Mouse (Mus musculus): Measurements from ENCODE around the gene Hipk2. TPM values are rescaled to one million over a fixed set of nuclear protein-coding genes. Genes with fewer than 3 reads are reported as not detected.

The Hipk2 gene
- polyA plus RNA-seq, 1 experiment from 2014 or later: 38.4 TPM

DNA sequence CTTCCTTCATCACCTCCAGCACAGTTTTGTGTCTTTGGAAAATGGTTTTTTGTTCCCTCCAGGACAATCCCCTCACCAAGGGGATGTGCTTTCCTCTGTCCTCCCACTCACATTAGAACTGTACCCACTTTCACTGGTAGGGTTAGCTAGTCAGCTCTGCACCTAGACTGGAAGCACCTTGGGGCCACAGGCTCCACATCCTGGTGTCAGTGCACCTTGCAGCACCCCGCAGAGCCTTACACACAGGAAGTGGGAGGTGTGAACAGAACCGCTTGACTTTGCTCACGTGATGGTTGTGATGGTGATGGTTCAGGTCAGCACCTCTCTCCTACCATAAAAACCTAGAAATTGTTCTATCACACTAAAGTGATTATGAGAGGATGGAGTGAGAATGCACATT lies 116.8 kb downstream of the Hipk2 start:
- Histone ChIP-seq H3K9ac (ENCODE audit: low read depth, low read length) (no peak overlapping the region), H3K4me2 (replicated peaks; ENCODE audit: low read depth, low read length) (no peak overlapping the region), H3K9me3 (ENCODE audit: control insufficient read depth, low read length) (no peaks in the 10 kb centered on the region), H3K36me3 (ENCODE audit: control insufficient read depth, insufficient read depth, low read length) (no peaks in the 10 kb centered on the region), H3K27ac (ENCODE audit: low read depth, low read length) (no peak overlapping the region), H3K4me3 (ENCODE audit: low read depth, low read length) (no peak overlapping the region), H3K4me1 (replicated peaks; ENCODE audit: control insufficient read depth, insufficient read depth, low read length) (peaks cover 5% of the 10 kb centered on the region), H3K27me3 (ENCODE audit: control insufficient read depth, insufficient read depth, low read length) (no peaks in the 10 kb centered on the region)
- DNase-seq (ENCODE audit: low spot score): no peak
- WGBS: 89% methylated on average over 3 of the region's 3 CpGs
- no peak for ATAC-seq (ENCODE audit: low FRiP score)

DNA sequence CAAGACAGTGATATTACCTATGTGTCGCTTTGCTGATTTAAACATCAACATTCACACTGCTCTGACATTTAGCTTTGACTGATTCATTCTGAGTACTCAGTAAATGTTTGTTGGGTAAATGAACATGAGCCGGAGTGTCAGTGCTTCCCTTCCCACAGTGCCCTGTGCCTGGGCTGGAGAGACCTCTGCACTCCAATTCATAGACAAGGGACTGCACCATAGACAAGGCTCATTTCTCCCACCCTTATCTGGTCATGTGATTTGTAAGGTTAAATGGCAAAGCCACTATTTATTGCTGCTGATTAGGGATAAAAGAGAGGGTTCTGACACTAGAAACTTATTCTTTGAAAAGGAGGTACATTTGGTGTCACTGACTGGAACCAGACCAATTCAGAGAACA lies 118.4 kb downstream of the Hipk2 start:
- H3K36me3 ChIP-seq (ENCODE audit: control insufficient read depth, insufficient read depth, low read length): no peaks in the 10 kb centered on the region
- ATAC-seq (ENCODE audit: low FRiP score): no peak
- 93% methylated on average over 2 of the region's 2 CpGs for WGBS
- H3K4me1 ChIP-seq (replicated peaks; ENCODE audit: control insufficient read depth, insufficient read depth, low read length): peaks cover 5% of the 10 kb centered on the region
- H3K9me3 ChIP-seq (ENCODE audit: control insufficient read depth, low read length): no peaks in the 10 kb centered on the region
- no peak overlapping the region for H3K4me3 ChIP-seq (ENCODE audit: low read depth, low read length)
- no peak overlapping the region for H3K27ac ChIP-seq (ENCODE audit: low read depth, low read length)
- no peaks in the 10 kb centered on the region for H3K27me3 ChIP-seq (ENCODE audit: control insufficient read depth, insufficient read depth, low read length)
- no peak overlapping the region for H3K9ac ChIP-seq (ENCODE audit: low read depth, low read length)
- DNase-seq (ENCODE audit: low spot score): no peak
- no peak overlapping the region for H3K4me2 ChIP-seq (replicated peaks; ENCODE audit: low read depth, low read length)

GRCm38 (mm10) chr6:38756968-38757367 lies 119.0 kb downstream of the Hipk2 start:
- H3K9me3 ChIP-seq (ENCODE audit: control insufficient read depth, low read length): no peaks in the 10 kb centered on the region
- H3K36me3 ChIP-seq (ENCODE audit: control insufficient read depth, insufficient read depth, low read length): no peaks in the 10 kb centered on the region
- no peak overlapping the region for H3K4me3 ChIP-seq (ENCODE audit: low read depth, low read length)
- ATAC-seq (ENCODE audit: low FRiP score) (no peak), DNase-seq (ENCODE audit: low spot score) (no peak)
- 89% methylated on average over 4 of the region's 4 CpGs for WGBS
- no peak overlapping the region for H3K4me2 ChIP-seq (replicated peaks; ENCODE audit: low read depth, low read length)
- H3K27me3 ChIP-seq (ENCODE audit: control insufficient read depth, insufficient read depth, low read length): no peaks in the 10 kb centered on the region
- no peak overlapping the region for H3K27ac ChIP-seq (ENCODE audit: low read depth, low read length)
- H3K4me1 ChIP-seq (replicated peaks; ENCODE audit: control insufficient read depth, insufficient read depth, low read length): peaks cover 5% of the 10 kb centered on the region
- H3K9ac ChIP-seq (ENCODE audit: low read depth, low read length): no peak overlapping the region

GRCm38 (mm10) chr6:38755961-38756360 lies 120.0 kb downstream of the Hipk2 start:
- Histone ChIP-seq H3K4me1 (replicated peaks; ENCODE audit: control insufficient read depth, insufficient read depth, low read length) (peaks cover 2% of the 10 kb centered on the region; the same call in 1 of the 2 replicates), H3K27me3 (ENCODE audit: control insufficient read depth, insufficient read depth, low read length) (no peaks in the 10 kb centered on the region), H3K27ac (ENCODE audit: low read depth, low read length) (no peak overlapping the region), H3K36me3 (ENCODE audit: control insufficient read depth, insufficient read depth, low read length) (no peaks in the 10 kb centered on the region), H3K4me3 (ENCODE audit: low read depth, low read length) (no peak overlapping the region), H3K9ac (ENCODE audit: low read depth, low read length) (no peak overlapping the region), H3K9me3 (ENCODE audit: control insufficient read depth, low read length) (no peaks in the 10 kb centered on the region), H3K4me2 (replicated peaks; ENCODE audit: low read depth, low read length) (no peak overlapping the region)
- WGBS: 77% methylated on average over 2 of the region's 2 CpGs
- DNase-seq (ENCODE audit: low spot score) (no peak), ATAC-seq (ENCODE audit: low FRiP score) (no peak)

DNA sequence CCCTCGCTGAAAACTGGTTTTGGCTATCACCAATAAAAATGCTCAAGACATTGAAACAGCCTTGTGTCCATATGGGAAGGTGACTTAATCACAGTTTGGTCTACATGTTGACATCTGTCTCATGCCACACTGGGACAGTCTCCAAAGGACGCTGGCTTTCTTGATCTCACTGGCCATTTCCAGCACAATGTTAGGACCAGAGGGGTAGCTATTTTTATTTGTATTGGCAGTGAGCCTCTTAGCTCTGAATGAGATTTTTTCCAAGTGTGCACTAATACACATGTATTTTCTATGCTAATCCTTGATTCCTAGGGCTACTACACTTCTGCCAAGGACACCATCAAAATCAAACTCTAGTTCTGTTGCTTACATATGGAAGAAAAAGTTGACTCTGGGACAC lies 120.8 kb downstream of the Hipk2 start:
- no peak overlapping the region for H3K27ac ChIP-seq (ENCODE audit: low read depth, low read length)
- no peaks in the 10 kb centered on the region for H3K9me3 ChIP-seq (ENCODE audit: control insufficient read depth, low read length)
- 97% methylated on average over 2 of the region's 2 CpGs for WGBS
- ATAC-seq (ENCODE audit: low FRiP score) (no peak), DNase-seq (ENCODE audit: low spot score) (no peak)
- no peak overlapping the region for H3K4me2 ChIP-seq (replicated peaks; ENCODE audit: low read depth, low read length)
- H3K27me3 ChIP-seq (ENCODE audit: control insufficient read depth, insufficient read depth, low read length): no peaks in the 10 kb centered on the region
- H3K36me3 ChIP-seq (ENCODE audit: control insufficient read depth, insufficient read depth, low read length): no peaks in the 10 kb centered on the region
- H3K4me1 ChIP-seq (replicated peaks; ENCODE audit: control insufficient read depth, insufficient read depth, low read length): no peaks in the 10 kb centered on the region
- no peak overlapping the region for H3K4me3 ChIP-seq (ENCODE audit: low read depth, low read length)
- H3K9ac ChIP-seq (ENCODE audit: low read depth, low read length): no peak overlapping the region

DNA sequence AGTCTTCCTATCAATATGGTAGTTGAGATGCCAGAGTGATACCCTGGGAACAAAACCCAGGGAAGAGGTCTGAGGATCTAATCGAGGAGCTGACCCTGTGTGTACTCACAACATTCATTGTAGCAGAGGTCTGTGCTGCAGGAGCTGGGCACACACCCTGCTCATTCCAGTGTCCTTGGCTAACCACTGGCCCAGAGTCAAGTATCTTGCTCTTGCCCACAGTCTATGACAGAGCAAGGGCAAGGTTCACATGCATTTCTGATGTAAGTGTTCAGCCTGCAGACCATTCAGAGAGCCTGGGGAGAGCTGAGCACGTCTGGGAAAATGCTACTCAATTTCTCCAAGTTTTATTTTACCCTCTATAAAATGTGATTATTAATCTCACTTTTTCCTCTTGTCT lies 122.2 kb downstream of the Hipk2 start:
- Histone ChIP-seq H3K36me3 (ENCODE audit: control insufficient read depth, insufficient read depth, low read length) (no peaks in the 10 kb centered on the region), H3K4me2 (replicated peaks; ENCODE audit: low read depth, low read length) (no peak overlapping the region), H3K4me3 (ENCODE audit: low read depth, low read length) (no peak overlapping the region), H3K27ac (ENCODE audit: low read depth, low read length) (no peak overlapping the region), H3K9ac (ENCODE audit: low read depth, low read length) (no peak overlapping the region), H3K9me3 (ENCODE audit: control insufficient read depth, low read length) (no peaks in the 10 kb centered on the region), H3K27me3 (ENCODE audit: control insufficient read depth, insufficient read depth, low read length) (no peaks in the 10 kb centered on the region), H3K4me1 (replicated peaks; ENCODE audit: control insufficient read depth, insufficient read depth, low read length) (no peaks in the 10 kb centered on the region)
- no peak for DNase-seq (ENCODE audit: low spot score)
- WGBS: 81% methylated on average over 2 of the region's 2 CpGs
- no peak for ATAC-seq (ENCODE audit: low FRiP score)

- no peaks in the 10 kb centered on the region for H3K4me1 ChIP-seq (replicated peaks; ENCODE audit: control insufficient read depth, insufficient read depth, low read length)
- no peak overlapping the region for H3K27ac ChIP-seq (ENCODE audit: low read depth, low read length)
- H3K9me3 ChIP-seq (ENCODE audit: control insufficient read depth, low read length): no peaks in the 10 kb centered on the region
- H3K4me2 ChIP-seq (replicated peaks; ENCODE audit: low read depth, low read length): no peak overlapping the region
- no peaks in the 10 kb centered on the region for H3K27me3 ChIP-seq (ENCODE audit: control insufficient read depth, insufficient read depth, low read length)
- WGBS: 78% methylated on average over 2 of the region's 2 CpGs
- H3K36me3 ChIP-seq (ENCODE audit: control insufficient read depth, insufficient read depth, low read length): no peaks in the 10 kb centered on the region
- ATAC-seq (ENCODE audit: low FRiP score): no peak
- H3K9ac ChIP-seq (ENCODE audit: low read depth, low read length): no peak overlapping the region
- H3K4me3 ChIP-seq (ENCODE audit: low read depth, low read length): no peak overlapping the region
- DNase-seq (ENCODE audit: low spot score): no peak
These were observed 122.9 kb downstream of the Hipk2 start for GRCm38 (mm10) chr6:38753025-38753424.

- Histone ChIP-seq H3K9me3 (ENCODE audit: control insufficient read depth, low read length) (no peaks in the 10 kb centered on the region), H3K4me1 (replicated peaks; ENCODE audit: control insufficient read depth, insufficient read depth, low read length) (no peaks in the 10 kb centered on the region), H3K4me2 (replicated peaks; ENCODE audit: low read depth, low read length) (no peak overlapping the region), H3K27ac (ENCODE audit: low read depth, low read length) (no peak overlapping the region), H3K4me3 (ENCODE audit: low read depth, low read length) (no peak overlapping the region), H3K27me3 (ENCODE audit: control insufficient read depth, insufficient read depth, low read length) (no peaks in the 10 kb centered on the region), H3K36me3 (ENCODE audit: control insufficient read depth, insufficient read depth, low read length) (no peaks in the 10 kb centered on the region), H3K9ac (ENCODE audit: low read depth, low read length) (no peak overlapping the region)
- ATAC-seq (ENCODE audit: low FRiP score): no peak
- DNase-seq (ENCODE audit: low spot score): no peak
- WGBS: 83% methylated on average over 6 of the region's 6 CpGs
These were observed 123.5 kb downstream of the Hipk2 start for GRCm38 (mm10) chr6:38752495-38752894.

DNA sequence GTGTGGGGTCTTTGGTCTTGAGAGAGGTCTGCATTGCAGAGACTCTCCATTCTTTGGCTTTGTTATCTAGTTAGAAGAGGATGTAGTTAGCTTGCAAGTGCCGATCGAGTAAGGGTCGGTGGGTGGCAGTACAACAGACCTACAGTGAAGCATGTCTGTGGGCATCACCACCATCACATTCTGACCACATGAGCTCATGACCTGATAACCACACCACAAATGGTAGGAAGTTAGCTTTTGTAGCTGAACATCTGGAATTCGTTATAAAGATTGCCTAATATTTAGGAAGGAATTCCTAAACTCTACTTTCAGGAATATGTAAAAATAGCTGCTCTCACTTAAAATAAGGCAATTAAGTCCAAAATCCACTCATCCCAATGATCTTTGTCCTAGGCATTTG lies 127.9 kb downstream of the Hipk2 start:
- Histone ChIP-seq H3K9ac (ENCODE audit: low read depth, low read length) (no peak overlapping the region), H3K4me3 (ENCODE audit: low read depth, low read length) (no peak overlapping the region), H3K36me3 (ENCODE audit: control insufficient read depth, insufficient read depth, low read length) (peaks cover 7% of the 10 kb centered on the region; the same call in 1 of the 2 replicates), H3K4me2 (replicated peaks; ENCODE audit: low read depth, low read length) (no peak overlapping the region), H3K27me3 (ENCODE audit: control insufficient read depth, insufficient read depth, low read length) (no peaks in the 10 kb centered on the region), H3K9me3 (ENCODE audit: control insufficient read depth, low read length) (no peaks in the 10 kb centered on the region), H3K4me1 (replicated peaks; ENCODE audit: control insufficient read depth, insufficient read depth, low read length) (no peaks in the 10 kb centered on the region), H3K27ac (ENCODE audit: low read depth, low read length) (no peak overlapping the region)
- 79% methylated on average over 4 of the region's 4 CpGs for WGBS
- DNase-seq (ENCODE audit: low spot score) (no peak), ATAC-seq (ENCODE audit: low FRiP score) (no peak)
